Mouse (Mus musculus): Measurements from ENCODE around the gene Sostdc1. TPM values are rescaled to one million over a fixed set of nuclear protein-coding genes. Genes with fewer than 3 reads are reported as not detected.

Gene Sostdc1
- polyA plus RNA-seq, 1 experiment from 2014 or later: 0.18 TPM

- Histone ChIP-seq H3K4me3 (ENCODE audit: low read depth, low read length) (no peak overlapping the region), H3K27ac (ENCODE audit: low read length) (no peak overlapping the region), H3K4me2 (ENCODE audit: low read depth, low read length) (no peak overlapping the region), H3K9me3 (replicated peaks; ENCODE audit: control insufficient read depth, low read length) (no peaks in the 10 kb centered on the region), H3K9ac (ENCODE audit: low read depth, low read length) (no peak overlapping the region), H3K27me3 (ENCODE audit: control insufficient read depth, insufficient read depth, low read depth, low read length) (no peaks in the 10 kb centered on the region; the same call in 1 of the 2 replicates), H3K4me1 (ENCODE audit: control insufficient read depth, low read depth, low read length) (no peaks in the 10 kb centered on the region), H3K36me3 (ENCODE audit: control insufficient read depth, insufficient read depth) (no peaks in the 10 kb centered on the region)
- WGBS (ENCODE audit: insufficient replicate concordance): 22% methylated on average over 2 of the region's 2 CpGs
- ATAC-seq (ENCODE audit: low read depth): no peak
These were observed 924 bp upstream of the Sostdc1 start for GRCm38 (mm10) chr12:36313015-36313414.

DNA sequence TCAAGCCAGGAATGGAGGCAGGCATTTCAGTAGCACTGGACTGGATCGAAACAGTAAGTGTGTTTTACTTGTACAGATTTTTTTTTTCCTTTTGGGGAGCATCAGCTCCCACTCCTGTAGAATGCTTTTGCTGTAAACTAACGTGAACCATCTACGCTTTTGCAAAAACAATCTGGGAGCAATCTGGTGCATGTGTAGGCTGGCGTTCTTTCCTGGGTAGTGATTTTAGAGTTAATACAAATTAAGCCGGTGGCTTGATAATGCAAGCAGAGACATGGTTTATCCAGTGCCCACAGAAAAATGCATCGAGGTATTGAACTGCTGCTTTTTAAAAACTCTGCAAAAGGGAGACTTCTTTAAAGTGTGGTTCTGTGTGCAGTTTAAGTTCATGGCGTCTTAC, 507 bp downstream of the Sostdc1 start:
- Histone ChIP-seq H3K27ac (ENCODE audit: low read length) (no peak overlapping the region), H3K4me1 (ENCODE audit: control insufficient read depth, low read depth, low read length) (no peaks in the 10 kb centered on the region), H3K4me3 (ENCODE audit: low read depth, low read length) (no peak overlapping the region), H3K4me2 (ENCODE audit: low read depth, low read length) (no peak overlapping the region), H3K27me3 (ENCODE audit: control insufficient read depth, insufficient read depth, low read depth, low read length) (no peaks in the 10 kb centered on the region; the same call in 1 of the 2 replicates), H3K9ac (ENCODE audit: low read depth, low read length) (no peak overlapping the region), H3K36me3 (ENCODE audit: control insufficient read depth, insufficient read depth) (no peaks in the 10 kb centered on the region), H3K9me3 (replicated peaks; ENCODE audit: control insufficient read depth, low read length) (no peaks in the 10 kb centered on the region)
- WGBS (ENCODE audit: insufficient replicate concordance): 63% methylated on average over 7 of the region's 7 CpGs
- ATAC-seq (ENCODE audit: low read depth): no peak

GRCm38 (mm10) chr12:36315527-36315926, 1.6 kb downstream of the Sostdc1 start:
- Histone ChIP-seq H3K4me2 (ENCODE audit: low read depth, low read length) (no peak overlapping the region), H3K9ac (ENCODE audit: low read depth, low read length) (no peak overlapping the region), H3K4me3 (ENCODE audit: low read depth, low read length) (no peak overlapping the region), H3K27ac (ENCODE audit: low read length) (no peak overlapping the region), H3K9me3 (replicated peaks; ENCODE audit: control insufficient read depth, low read length) (no peaks in the 10 kb centered on the region), H3K27me3 (ENCODE audit: control insufficient read depth, insufficient read depth, low read depth, low read length) (no peaks in the 10 kb centered on the region; the same call in 1 of the 2 replicates), H3K4me1 (ENCODE audit: control insufficient read depth, low read depth, low read length) (no peaks in the 10 kb centered on the region), H3K36me3 (ENCODE audit: control insufficient read depth, insufficient read depth) (no peaks in the 10 kb centered on the region)
- ATAC-seq (ENCODE audit: low read depth): no peak
- WGBS (ENCODE audit: insufficient replicate concordance): 67% methylated on average over 3 of the region's 3 CpGs

DNA sequence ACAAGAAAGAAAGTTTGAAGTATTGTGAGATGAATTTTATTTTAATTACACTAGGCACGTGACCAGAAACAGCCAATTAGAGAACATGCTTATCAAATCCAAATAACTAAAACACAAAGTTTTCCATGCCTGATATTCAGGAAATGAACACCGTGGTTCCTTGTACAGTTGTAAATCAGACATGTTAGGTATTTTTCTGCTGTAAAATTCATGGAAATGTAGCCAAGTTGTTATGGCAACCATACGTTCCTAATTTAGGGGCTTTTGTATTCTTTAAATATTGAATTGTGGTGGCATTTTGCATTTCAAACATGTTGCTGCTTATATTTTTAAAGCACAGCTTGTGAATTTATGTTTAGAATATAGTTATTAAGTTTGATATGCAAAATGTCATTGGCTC, 2.1 kb downstream of the Sostdc1 start:
- H3K27ac ChIP-seq (ENCODE audit: low read length): no peak overlapping the region
- H3K4me2 ChIP-seq (ENCODE audit: low read depth, low read length): no peak overlapping the region
- no peaks in the 10 kb centered on the region for H3K9me3 ChIP-seq (replicated peaks; ENCODE audit: control insufficient read depth, low read length)
- H3K36me3 ChIP-seq (ENCODE audit: control insufficient read depth, insufficient read depth): no peaks in the 10 kb centered on the region
- H3K9ac ChIP-seq (ENCODE audit: low read depth, low read length): no peak overlapping the region
- no peaks in the 10 kb centered on the region for H3K4me1 ChIP-seq (ENCODE audit: control insufficient read depth, low read depth, low read length)
- ATAC-seq (ENCODE audit: low read depth): no peak
- no peaks in the 10 kb centered on the region; the same call in 1 of the 2 replicates for H3K27me3 ChIP-seq (ENCODE audit: control insufficient read depth, insufficient read depth, low read depth, low read length)
- H3K4me3 ChIP-seq (ENCODE audit: low read depth, low read length): no peak overlapping the region
- whole genome bisulfite sequencing (ENCODE audit: insufficient replicate concordance): 53% methylated on average over 3 of the region's 3 CpGs

GRCm38 (mm10) chr12:36317036-36317819, 3.3 kb downstream of the Sostdc1 start:
- H3K4me2 ChIP-seq (ENCODE audit: low read depth, low read length): peak overlapping the region; percentile 45
- H3K36me3 ChIP-seq (ENCODE audit: control insufficient read depth, insufficient read depth): no peaks in the 10 kb centered on the region
- WGBS (ENCODE audit: insufficient replicate concordance): 4% methylated on average over 30 of the region's 30 CpGs
- no peak overlapping the region for H3K27ac ChIP-seq (ENCODE audit: low read length)
- no peaks in the 10 kb centered on the region for H3K4me1 ChIP-seq (ENCODE audit: control insufficient read depth, low read depth, low read length)
- peak overlapping the region; percentile 27 for H3K4me3 ChIP-seq (ENCODE audit: low read depth, low read length)
- no peaks in the 10 kb centered on the region; the same call in 1 of the 2 replicates for H3K27me3 ChIP-seq (ENCODE audit: control insufficient read depth, insufficient read depth, low read depth, low read length)
- no peak; the same call in 1 of the 2 replicates for ATAC-seq (ENCODE audit: low read depth)
- H3K9ac ChIP-seq (ENCODE audit: low read depth, low read length): no peak overlapping the region
- no peaks in the 10 kb centered on the region for H3K9me3 ChIP-seq (replicated peaks; ENCODE audit: control insufficient read depth, low read length)

- no peaks in the 10 kb centered on the region for H3K36me3 ChIP-seq (ENCODE audit: control insufficient read depth, insufficient read depth)
- no peaks in the 10 kb centered on the region; the same call in 1 of the 2 replicates for H3K27me3 ChIP-seq (ENCODE audit: control insufficient read depth, insufficient read depth, low read depth, low read length)
- WGBS (ENCODE audit: insufficient replicate concordance): 30% methylated on average over 3 of the region's 3 CpGs
- H3K9me3 ChIP-seq (replicated peaks; ENCODE audit: control insufficient read depth, low read length): no peaks in the 10 kb centered on the region
- no peak overlapping the region for H3K27ac ChIP-seq (ENCODE audit: low read length)
- no peaks in the 10 kb centered on the region for H3K4me1 ChIP-seq (ENCODE audit: control insufficient read depth, low read depth, low read length)
- H3K4me3 ChIP-seq (ENCODE audit: low read depth, low read length): no peak overlapping the region
- ATAC-seq (ENCODE audit: low read depth): no peak
- no peak overlapping the region for H3K4me2 ChIP-seq (ENCODE audit: low read depth, low read length)
- no peak overlapping the region for H3K9ac ChIP-seq (ENCODE audit: low read depth, low read length)
These were observed 3.8 kb downstream of the Sostdc1 start for GRCm38 (mm10) chr12:36317820-36318135.

DNA sequence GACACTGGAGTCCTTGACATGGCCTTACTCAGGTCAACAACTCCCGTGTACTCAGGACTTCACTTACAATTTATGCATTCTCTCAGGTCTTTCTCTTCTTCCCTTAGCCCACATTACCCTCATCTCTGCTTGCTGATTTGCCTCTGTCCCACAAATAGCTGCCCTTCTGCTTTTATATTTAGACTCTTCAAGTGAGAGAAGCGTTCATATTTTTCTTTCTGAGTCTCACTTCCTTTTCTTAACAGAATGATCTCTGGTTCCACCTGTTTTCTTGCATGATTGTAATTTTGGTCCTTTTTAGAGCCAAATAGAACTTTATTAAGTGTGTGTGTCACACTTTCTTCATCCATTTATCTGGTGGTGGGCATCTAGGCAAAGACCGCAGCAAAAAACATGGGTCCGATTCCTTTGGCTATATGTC, 12.2 kb downstream of the Sostdc1 start:
- ATAC-seq (ENCODE audit: low read depth): no peak
- Histone ChIP-seq H3K4me1 (ENCODE audit: control insufficient read depth, low read depth, low read length) (no peaks in the 10 kb centered on the region), H3K36me3 (ENCODE audit: control insufficient read depth, insufficient read depth) (no peaks in the 10 kb centered on the region), H3K4me2 (ENCODE audit: low read depth, low read length) (no peak overlapping the region), H3K4me3 (ENCODE audit: low read depth, low read length) (no peak overlapping the region), H3K9ac (ENCODE audit: low read depth, low read length) (no peak overlapping the region), H3K27me3 (ENCODE audit: control insufficient read depth, insufficient read depth, low read depth, low read length) (no peaks in the 10 kb centered on the region), H3K27ac (ENCODE audit: low read length) (no peak overlapping the region), H3K9me3 (replicated peaks; ENCODE audit: control insufficient read depth, low read length) (no peaks in the 10 kb centered on the region)
- 68% methylated on average over 4 of the region's 4 CpGs for WGBS (ENCODE audit: insufficient replicate concordance)

GRCm38 (mm10) chr12:36332676-36333075, 18.7 kb downstream of the Sostdc1 start:
- H3K4me2 ChIP-seq (ENCODE audit: low read depth, low read length): no peak overlapping the region
- no peaks in the 10 kb centered on the region for H3K36me3 ChIP-seq (ENCODE audit: control insufficient read depth, insufficient read depth)
- H3K9ac ChIP-seq (ENCODE audit: low read depth, low read length): no peak overlapping the region
- no peak for ATAC-seq (ENCODE audit: low read depth)
- H3K27me3 ChIP-seq (ENCODE audit: control insufficient read depth, insufficient read depth, low read depth, low read length): no peaks in the 10 kb centered on the region
- H3K4me1 ChIP-seq (ENCODE audit: control insufficient read depth, low read depth, low read length): no peaks in the 10 kb centered on the region
- WGBS (ENCODE audit: insufficient replicate concordance): 63% methylated on average over 1 of the region's 1 CpGs
- no peaks in the 10 kb centered on the region for H3K9me3 ChIP-seq (replicated peaks; ENCODE audit: control insufficient read depth, low read length)
- no peak overlapping the region for H3K4me3 ChIP-seq (ENCODE audit: low read depth, low read length)
- H3K27ac ChIP-seq (ENCODE audit: low read length): no peak overlapping the region

DNA sequence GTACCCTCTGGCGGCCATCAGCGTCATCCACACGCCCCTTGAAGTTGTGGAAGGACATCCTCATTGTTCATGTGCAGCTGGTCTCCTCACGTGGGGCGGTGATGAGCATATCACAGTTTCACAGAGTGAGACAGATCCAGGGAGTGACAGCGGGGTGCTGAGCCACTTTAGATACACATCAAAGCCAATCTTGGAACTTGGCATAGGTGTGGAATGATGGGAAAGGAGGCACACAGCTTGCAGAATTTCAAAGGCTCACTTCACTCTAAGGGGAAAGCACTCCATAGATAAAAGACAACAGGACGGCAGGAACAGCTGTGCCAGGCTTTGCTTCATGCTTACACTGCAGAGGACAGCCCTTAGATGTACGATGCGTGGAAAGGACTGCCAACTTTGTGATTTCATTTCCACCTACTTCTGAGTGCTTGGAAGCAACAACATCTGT, 19.9 kb downstream of the Sostdc1 start:
- Histone ChIP-seq H3K4me3 (ENCODE audit: low read depth, low read length) (no peak overlapping the region), H3K4me1 (ENCODE audit: control insufficient read depth, low read depth, low read length) (no peaks in the 10 kb centered on the region), H3K9ac (ENCODE audit: low read depth, low read length) (no peak overlapping the region), H3K4me2 (ENCODE audit: low read depth, low read length) (no peak overlapping the region), H3K27ac (ENCODE audit: low read length) (no peak overlapping the region), H3K9me3 (replicated peaks; ENCODE audit: control insufficient read depth, low read length) (no peaks in the 10 kb centered on the region), H3K27me3 (ENCODE audit: control insufficient read depth, insufficient read depth, low read depth, low read length) (no peaks in the 10 kb centered on the region), H3K36me3 (ENCODE audit: control insufficient read depth, insufficient read depth) (no peaks in the 10 kb centered on the region)
- WGBS (ENCODE audit: insufficient replicate concordance): 60% methylated on average over 9 of the region's 9 CpGs
- ATAC-seq (ENCODE audit: low read depth): no peak
